Mouse (Mus musculus): ENCODE measurements around the gene Slc6a9.

Gene Slc6a9

DNA sequence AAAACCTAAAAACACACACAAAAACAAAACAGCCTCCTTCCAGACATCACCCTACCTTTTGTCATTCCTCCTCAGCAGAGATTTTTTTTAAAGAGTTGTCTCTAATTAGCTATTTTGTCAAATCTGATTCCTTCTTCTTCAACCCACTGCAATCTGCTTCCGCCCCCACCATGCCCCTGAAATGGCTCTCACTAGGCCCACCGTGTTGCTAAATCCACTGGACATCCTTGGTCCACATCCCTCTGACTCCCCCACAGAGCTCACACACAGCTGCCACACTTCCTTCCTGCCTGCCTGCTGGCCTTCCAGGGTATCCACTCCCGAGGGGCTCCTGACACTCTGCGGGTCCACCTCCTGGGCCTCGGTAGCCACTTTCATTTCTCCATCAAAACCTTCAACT is 44.4 kb downstream of the Slc6a9 start:
- no peak for DNase-seq (ENCODE audit: low read depth)

DNA sequence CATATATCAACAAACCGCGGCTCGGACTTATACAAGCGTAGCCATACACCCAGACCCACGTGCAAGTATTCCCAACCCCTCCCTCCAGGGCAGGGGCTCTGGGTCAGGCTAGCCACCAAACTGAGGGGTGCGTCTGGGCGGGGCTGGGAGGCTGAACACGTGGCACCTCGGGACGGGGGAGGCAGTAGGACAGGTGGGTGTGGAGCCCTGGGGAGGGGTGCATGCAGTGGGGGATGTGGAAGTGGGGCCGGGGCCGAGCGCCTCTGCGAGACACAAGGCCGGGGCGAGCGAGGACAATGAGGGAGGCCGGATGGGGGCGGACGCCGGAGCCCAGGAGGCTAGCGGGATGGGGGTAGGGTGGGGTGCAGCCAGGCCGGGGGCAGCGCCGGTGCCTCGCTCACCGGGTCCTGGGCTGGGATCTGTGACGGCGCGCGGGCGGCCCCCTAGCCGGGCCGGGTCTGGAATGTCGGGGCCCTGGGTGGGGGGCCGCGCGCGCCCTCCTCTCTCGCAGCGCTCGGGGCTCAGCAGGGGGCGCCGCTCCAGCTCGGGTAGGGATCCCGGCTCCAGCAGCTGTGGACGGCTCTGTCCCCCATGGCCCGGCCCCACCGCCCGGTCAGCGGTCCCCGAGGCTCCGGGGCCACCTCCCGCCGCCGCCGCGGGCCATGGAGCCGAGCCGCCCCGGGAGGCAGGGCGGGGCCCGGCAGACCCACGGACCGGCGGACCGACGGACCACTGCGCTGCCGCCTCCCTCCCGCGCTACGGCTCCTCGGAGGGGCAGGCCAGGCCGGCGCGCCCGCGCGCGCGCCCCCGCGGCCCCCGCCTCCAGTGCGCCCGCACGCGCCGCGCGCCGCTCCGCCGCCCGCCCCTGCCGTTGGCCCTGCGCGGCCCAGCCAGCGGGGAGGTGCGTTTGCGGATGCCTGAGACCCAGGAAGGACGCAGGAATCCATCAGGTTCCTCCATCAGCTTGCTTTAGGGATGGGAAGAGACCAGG is 48.7 kb downstream of the Slc6a9 start, which contains the start of gene B4galt2:
TSS of gene B4galt2 (minus strand) at position 787 of the 991 bp plus-strand sequence.
- no peak for DNase-seq (ENCODE audit: low read depth)

DNA sequence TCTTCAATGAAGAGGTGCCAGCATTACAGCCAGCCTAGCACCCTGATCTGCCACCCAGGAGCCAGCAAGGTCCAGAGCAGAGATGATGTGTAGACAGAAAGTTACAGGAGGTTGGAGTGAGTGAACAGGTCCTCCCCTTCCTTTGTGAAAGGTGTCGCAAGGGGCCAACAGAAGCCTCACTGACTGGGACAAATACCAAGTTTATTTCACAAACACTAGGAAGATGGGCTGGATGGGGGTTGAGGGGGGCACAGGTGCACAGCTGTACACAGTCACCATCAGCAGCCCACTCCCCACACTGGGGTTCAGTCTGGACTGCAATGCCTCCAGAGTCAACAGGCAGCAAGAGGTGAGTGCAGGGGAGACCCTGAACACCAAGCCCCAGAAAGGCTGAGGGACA is 49.8 kb downstream of the Slc6a9 start:
- no peak for DNase-seq (ENCODE audit: low read depth)

DNA sequence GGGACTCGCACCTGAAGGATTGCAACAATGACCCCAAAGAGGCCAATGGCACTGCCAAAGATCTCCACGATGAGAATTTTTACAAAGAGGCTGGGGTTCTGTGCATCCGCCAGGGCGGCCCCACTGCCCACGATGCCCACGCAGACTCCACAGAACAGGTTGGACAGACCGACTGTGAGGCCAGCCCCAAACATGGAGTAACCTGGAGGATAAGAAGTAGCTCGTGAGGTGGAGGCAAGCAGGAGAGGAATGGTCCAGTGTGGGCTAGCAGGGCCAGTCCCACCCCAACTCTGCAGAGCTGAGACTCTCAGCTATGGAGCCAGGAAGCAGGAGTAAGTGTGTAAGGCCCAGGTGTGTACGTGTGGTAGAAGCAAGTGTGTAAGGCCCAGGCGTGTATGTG is 50.8 kb downstream of the Slc6a9 start:
- no peak for DNase-seq (ENCODE audit: low read depth)

DNA sequence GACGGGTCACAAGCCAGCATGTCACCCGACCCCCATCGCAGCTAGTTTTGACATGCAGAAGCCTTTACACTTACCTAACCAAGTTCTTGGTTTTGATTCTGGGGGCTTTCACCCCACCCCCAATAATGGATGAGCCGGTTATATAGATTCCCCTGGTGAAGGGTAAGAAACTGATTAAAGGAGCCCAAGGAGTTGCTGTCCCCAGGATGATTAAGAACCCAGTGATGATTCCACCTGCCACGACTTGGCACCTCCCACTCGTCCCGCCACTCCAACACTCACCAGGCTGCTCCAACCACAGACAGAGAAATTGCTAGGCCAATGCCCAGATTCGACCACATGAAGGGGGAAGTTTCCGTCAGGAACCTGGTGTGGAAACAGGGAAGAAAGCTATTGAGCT is 51.7 kb downstream of the Slc6a9 start:
- no peak for DNase-seq (ENCODE audit: low read depth)

DNA sequence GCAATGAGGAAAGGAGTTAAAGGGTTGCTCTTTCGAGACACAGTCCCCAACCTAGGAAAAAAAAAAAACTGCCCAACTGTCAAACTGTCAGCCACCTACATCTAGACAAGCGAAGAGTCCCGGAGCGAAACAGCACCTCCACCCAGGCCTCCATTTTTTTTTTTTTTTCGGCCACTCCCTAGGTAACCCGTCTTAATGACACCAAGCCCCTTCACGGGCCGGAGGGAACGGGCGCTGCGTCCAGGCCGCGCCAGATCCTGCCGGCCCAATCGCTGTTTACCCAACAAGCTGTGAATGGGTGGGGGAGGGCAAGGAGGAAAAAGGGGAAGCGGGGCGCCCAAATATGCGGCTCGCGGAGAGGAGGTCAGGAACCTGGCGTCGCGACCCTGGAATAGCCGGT is 52.3 kb downstream of the Slc6a9 start:
- DNase-seq (ENCODE audit: low read depth): peak; percentile 35

DNA sequence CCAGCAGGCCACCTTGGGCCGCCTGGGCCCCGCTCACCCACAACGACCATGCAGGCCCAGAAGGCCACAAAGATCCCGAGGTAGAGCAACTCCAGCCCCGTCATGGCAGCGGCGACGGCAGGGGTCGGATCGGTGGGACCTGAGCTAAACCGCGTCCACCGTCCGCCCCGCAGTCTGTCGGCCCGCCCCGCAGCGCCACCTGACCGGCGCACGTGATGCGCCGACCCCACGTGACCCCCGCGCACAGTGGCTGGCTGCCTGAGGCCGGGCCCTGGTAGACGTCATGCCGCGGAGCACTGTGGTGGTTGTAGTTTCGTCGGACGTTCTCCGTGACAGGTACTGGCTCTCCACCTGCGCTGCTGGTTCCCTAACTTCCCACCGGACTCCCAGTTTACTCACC is 52.8 kb downstream of the Slc6a9 start, which contains the start of gene Atp6v0b:
TSS of gene Atp6v0b (minus strand) at position 201 of the 400 bp plus-strand sequence.
- peak; percentile 90 for DNase-seq (ENCODE audit: low read depth)

DNA sequence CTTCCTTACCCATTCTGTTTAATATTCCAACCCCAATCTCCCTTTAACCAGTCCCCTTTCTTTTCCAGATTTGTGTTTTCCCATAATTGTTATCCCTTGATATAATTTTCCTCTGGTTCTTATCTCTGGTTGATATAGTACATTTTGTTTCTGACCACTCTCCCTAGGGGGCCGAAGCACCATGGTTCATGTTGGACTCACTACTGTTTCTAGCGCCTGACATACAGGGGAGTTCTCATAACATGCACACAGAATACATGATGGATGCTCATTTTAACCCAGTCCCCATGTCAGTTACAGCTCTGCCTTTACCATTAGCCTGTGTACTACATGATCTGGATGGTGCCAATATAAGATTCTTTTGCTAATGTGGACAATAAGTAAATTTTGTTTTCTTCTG is 53.6 kb downstream of the Slc6a9 start:
- DNase-seq (ENCODE audit: low read depth): no peak

DNA sequence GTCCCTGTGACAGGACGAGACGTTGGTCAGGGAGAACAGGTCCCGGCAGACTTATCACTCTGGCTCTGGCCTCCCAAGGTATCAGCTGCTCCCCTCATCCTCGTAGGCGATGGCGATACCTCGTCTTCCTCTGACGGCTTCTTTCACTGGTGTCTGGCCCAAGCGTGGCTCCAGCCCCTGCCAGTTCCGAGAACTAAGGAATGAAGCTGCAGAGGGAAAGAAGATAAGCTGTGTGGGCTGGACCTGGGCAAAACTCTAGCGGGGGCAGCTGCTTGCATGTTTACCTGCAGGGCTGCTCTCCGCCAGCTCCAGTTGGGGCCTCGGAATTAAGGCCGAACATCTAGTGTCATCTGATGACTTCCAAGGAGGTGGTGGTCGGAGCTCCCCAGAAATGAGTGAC is 55.2 kb downstream of the Slc6a9 start:
- no peak for DNase-seq (ENCODE audit: low read depth)

DNA sequence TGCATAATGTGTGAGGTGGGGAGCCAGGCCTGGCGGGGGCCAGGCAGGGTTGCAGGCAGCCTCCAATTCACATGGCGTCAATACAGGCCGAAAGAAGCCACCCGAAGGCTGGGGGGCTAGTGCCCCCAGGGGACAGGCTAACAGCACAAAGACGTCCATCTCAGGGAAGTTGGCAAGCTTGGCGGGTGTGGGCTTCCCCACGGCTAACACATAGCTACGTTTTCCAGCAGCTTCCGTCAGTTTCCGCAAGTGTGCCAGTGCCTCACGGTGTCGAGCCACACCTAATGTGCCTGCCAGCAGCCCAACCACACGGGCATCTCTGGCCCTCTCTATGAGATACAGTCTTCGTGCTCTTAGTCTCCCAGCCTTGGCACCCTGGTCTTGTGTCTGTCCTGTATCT is 55.7 kb downstream of the Slc6a9 start:
- DNase-seq (ENCODE audit: low read depth): no peak

DNA sequence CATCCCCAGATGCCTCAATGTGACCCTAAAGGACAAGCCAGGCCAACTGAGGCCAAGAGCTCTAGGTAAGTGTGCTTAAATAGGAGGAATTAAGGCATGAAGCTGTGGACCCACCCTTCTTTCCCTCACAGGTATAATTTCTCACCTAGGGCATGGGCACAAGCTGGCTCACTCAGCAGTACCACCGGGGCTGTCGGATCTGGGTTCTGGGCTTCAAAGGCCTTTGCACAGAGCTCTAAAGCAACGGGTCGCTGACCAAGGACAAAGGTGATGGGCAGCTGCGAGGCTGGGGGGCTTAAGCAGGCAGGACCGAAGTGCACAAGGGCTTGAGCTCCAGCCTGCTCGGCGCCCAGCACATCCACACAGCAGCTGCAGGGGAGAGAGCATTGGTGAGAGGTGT is 56.4 kb downstream of the Slc6a9 start:
- no peak for DNase-seq (ENCODE audit: low read depth)

DNA sequence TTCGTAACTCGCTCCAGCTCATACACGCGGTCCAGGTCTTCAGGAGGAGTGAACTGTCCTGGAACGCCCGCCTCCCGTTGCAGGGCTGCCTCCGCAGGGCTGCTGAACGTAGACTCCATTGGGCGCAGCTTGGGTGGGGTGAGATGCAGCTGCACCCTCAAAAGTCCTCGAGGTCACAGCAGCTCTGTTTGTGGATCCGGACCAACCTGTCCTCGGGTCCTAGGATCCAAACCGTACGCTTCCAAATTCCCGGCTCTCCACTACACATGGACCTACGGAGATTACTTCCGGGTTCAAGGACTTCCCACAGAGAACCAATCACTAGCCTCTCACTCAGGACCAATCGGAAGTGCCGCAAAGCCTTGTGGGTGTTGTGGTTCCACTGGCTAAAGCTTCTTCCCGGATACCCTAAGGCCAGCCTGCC is 57.4 kb downstream of the Slc6a9 start, which contains the start of gene Dph2:
TSS of gene Dph2 (minus strand) at position 295 of the 424 bp plus-strand sequence.
- peak; percentile 86 for DNase-seq (ENCODE audit: low read depth)

DNA sequence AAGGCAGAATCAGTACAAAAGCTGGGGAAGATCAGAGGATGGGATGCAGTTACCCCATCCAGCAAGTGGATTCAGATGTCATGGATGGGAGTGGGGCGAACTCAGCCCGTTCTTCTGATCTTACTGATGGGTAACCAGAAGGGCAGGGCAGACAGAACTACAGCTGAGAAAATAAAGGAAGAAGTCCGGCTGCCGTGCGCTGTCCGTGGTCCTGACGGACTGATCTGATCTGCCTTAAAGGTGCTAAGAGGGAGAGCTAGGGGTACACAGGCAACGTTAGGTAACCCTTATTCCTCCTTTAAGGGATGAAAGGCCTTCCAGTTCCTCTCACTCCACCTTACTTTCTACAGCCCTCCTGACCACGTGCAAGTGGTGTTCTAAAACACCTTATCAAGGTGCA is 59.1 kb downstream of the Slc6a9 start:
- peak; percentile 65 for DNase-seq (ENCODE audit: low read depth)

DNA sequence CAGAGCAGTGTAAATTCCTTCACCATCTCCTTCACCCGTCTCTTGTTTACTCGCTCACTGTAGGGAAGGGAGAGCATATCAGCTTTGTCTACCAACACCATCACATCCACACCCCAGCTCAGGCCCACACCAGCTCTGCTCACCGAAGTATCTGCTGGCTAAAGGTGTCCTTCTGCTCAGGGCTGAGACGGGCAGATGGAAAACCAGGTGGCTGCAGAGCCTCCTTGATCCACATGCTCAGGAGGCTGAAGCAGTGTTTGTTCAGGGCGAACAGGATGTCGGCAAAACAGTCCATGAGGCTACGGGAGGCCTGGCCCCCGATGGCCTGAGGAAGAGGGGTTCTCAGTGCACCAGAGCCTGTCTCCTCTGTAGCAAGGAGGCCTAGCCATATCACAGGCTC is 60.3 kb downstream of the Slc6a9 start:
- no peak for DNase-seq (ENCODE audit: low read depth)

DNA sequence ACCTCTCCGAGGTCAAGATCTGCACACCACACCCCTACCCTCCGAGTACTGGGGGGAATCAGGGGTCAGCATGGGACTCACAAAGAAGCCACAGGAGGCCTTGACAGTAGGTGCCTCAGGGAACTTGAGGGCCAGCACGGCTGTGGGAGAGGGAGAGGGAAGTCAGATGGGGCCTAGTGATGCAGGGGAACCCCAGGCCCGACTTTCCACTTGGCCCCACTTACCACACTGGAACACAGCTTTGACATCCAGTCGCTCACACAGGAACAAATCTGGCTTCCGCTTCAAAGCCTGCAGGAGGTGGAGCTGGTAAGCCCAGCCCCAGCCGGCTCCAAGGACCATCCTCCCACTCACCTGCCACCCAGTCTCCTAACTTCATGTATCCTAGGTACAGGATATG is 61.0 kb downstream of the Slc6a9 start:
- no peak for DNase-seq (ENCODE audit: low read depth)

DNA sequence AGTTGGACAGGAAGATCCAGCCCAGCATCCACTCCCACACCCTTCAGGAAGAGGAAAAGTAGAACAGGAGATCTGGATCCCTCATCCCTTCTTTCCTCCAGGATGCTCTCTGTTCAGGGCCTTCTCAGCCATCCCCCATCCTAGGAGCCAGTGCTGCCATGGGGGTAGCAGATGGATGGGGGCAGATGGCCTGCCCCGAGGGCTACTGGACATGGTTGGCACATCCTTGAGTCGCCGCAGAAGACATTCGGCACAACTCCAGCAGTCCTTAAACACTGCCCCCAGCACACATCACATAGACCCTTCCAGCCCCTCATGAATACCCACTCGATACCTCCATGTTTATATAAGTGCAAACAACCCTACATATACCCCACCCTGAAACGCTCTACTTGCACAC is 61.7 kb downstream of the Slc6a9 start:
- no peak for DNase-seq (ENCODE audit: low read depth)

DNA sequence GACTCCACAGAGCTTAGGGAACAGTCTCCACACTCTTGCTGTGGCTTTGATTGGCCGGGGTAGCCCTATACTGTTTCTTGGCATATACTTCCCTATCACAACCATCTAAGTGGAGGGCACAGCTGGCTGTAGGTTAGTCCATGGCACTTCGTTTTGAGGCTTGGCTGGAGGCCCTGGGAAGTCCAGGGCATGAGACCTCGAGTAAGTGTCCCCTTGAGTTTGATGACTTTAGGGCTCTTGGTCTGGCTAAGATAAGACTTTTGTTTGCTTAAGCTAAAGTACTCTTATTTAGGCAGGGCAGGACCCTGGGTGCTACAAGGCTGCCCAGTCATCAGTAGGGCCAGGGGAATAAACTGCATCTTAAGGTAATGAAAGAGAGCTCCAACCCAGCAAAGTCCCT is 63.8 kb downstream of the Slc6a9 start:
- no peak for DNase-seq (ENCODE audit: low read depth)

DNA sequence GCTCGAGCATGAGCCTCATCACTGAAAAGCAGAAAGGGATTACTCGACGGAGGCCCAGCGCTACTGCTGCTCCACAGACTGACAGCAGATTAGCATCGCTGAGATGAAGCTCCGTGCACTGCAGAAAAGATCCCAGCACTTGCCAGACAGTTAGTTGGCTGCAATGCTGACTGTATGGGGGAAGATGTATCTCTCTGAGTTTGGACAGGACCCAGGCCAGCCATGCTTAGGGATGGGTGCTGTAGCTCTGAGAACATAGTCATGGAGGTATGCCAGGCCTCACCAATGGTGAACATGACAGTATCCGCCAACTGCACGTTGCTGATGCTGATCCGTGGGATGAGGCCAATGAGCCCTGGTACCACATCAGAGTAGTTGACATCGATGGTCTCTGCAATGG is 69.8 kb downstream of the Slc6a9 start:
- no peak for DNase-seq (ENCODE audit: low read depth)

DNA sequence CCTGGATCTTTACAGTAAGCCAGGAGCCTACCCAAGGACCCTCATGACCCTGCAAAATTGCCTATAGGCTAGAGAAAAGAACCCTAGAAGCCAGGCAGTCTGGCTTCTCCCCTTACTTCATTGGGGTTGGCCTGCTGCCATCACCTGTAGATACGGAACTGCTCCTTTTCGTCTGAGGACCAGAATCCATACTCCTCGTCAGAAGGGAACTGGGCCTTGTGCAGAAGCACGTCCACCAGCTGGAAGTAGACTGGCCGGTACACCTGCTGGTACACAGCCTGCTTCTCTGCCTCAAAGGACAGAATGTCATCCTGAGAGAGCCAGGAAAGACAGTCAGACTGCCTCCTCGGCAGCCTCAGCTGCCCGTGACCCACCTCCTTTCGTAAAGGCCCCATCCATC is 70.5 kb downstream of the Slc6a9 start:
- DNase-seq (ENCODE audit: low read depth): no peak

DNA sequence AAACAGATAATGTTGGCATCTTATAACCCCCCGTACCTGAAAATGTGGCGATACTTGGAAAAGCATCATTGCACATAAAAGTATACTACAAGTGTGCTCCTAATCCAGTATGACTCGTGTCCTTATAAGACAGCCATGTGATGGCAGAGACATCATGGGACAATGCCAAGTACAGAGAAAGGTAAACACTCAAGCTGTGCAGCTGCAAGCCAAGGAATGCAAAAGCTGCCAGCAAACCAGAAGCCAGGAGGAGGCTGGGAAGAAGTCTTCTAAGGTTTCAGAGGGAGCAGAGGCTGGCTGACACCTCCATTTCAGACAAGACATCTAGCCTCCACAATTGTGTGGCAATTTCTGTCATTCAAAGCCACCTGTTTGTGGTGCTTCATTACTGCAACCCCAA is 71.9 kb downstream of the Slc6a9 start:
- no peak for DNase-seq (ENCODE audit: low read depth)

DNA sequence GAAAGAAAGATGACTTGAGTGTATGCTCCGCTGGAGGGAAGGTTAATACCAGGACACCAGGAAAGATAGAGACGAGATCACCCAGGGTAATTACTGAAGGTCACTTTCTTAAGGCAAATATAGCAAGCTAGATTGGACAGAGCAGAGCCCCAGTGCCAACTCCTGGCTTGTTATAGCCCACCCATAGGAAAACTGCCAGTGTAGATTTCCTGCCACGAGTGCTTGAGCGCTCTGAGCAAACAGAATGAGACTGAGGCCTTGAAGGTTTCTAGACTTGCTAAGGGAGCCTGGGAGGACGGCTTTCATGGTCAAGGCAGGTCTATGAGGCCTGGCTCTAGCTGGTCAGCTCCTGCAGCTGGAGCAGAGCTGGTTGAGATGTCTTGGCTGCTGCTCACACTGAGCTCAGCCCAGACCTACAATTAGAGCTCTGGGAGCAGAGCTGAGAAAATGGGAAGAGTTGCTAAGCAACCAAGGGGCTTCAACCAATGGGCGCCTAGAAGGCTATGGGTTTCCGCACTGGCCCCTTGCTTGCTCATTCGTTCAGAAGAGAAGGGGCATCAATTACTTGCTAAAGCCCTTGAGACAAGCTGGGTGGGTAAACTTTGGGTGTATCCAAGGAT is 74.6 kb downstream of the Slc6a9 start:
- DNase-seq (ENCODE audit: low read depth): no peak

DNA sequence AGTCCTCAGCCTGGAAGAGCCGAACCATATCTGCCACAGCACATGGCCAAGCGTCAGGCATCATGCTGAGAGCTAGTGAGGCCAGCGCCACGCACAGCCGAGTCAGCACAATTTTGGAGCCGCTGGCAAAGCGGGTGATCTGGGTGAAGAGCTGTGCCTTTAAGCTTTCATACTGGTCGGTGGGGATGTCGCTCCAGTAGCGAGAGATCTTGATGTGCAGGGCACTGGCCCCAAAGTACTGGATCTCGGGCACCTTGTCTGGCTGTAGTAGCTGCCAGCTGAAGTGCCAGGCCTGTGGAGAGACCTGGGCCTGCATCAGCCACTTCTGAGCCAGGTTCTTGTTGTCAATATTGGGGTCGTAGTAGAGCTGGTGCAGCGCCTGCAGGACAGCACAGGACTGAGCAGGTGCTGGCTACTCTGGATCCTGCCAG is 77.8 kb downstream of the Slc6a9 start:
- DNase-seq (ENCODE audit: low read depth): no peak

DNA sequence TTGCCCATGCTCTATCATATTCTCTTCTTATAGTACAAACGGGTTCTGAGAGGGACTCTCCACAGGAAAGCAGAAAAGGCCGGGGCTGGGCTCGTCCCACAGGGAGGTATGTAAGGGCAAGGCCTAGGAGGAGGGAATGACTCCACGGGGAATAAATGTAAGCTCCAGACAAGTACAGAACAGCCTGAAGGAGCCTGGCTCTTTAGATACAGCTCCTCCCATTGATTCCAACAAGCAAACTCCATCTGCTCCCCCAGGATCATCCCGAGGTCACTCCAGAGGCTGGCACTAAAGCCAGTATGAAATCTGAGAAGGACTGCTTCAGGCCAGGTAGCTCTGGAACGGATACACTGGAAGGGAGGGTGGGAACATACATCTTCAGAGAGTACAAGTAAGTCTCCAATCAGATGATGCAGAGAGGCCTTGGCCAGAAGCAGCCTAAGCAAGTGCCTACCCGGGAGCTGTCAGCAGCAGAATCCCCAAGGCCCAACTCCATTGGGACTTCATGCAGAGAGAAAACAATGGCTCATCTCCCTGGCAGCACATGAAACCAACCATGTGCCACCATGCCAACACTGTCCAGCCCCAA is 78.5 kb downstream of the Slc6a9 start:
- DNase-seq (ENCODE audit: low read depth): no peak

All from naive thymus-derived CD4-positive, alpha-beta T cell, adult 2 months (primary cell).